In the genomic region with DNA sequence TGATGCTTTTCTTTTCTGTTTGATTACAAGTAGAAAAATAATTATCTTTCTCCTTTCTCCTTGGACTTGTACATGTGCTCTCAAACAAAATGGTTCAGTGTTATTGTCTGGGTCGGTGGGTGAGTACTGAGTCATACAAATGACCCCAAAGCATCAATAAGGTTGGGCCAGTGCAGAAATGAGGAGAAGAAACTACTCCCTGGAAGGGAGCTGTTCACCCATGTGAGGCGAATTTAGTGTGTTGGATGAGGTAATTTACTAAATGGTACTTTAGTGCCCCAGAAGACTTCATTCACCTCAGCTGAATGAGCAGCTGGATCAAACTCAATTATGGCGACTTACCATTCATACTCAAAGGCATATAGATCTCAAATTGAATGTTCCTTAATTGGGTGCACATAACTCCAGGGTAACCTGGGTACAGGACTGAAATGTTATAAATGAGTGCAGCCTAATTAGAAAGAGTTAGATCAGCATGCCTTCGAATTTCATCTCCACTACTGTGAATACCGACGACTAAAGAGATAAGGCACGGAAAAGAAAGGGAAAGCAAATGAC, we compare ENCODE assay signal across 21 mouse cellular contexts.
DNase-seq lines count a peak whose midpoint lies in the region; ATAC-seq lines count a peak whose summit lies in the region.
"Had no signal": no experiment of that assay in that cellular context is flagged by ENCODE, and none has a peak within 500 bp of the region (broad histone marks: within the 10 kb centered on the region; RNA-seq: fewer than 3 reads in every experiment).

No protein-coding gene starts in this region.

- no peak overlapping the region for H3K27ac ChIP-seq in neural tube, embryonic 12.5 days
- no peak overlapping the region for H3K27ac ChIP-seq in forebrain, embryonic 14.5 days (ENCODE audit: low read depth, low read length)
- H3K27ac ChIP-seq in hindbrain, embryonic 16.5 days (ENCODE audit: low read depth, low read length): no peak overlapping the region
- H3K27ac ChIP-seq: embryonic facial prominence, embryonic 15.5 days; heart, embryonic 13.5 days; layer of hippocampus, adult 2 months; macrophage had no signal

- peak; percentile 86 for ATAC-seq in neural tube, embryonic 12.5 days (ENCODE audit: low FRiP score, low read depth)
- peak; percentile 93 for ATAC-seq in forebrain, embryonic 14.5 days
- peak; percentile 83 for ATAC-seq in hindbrain, embryonic 16.5 days
- ATAC-seq: CD4-positive, CD25-positive, alpha-beta regulatory T cell, adult 4 months; intestine, embryonic 16.5 days had no signal

- 70% methylated on average over 7 of the region's 7 CpGs for WGBS in neural tube, embryonic 12.5 days
- WGBS in forebrain, embryonic 14.5 days: 4% methylated on average over 7 of the region's 7 CpGs
- WGBS in hindbrain, embryonic 16.5 days: 41% methylated on average over 7 of the region's 7 CpGs

- H3K4me1 ChIP-seq in neural tube, embryonic 12.5 days: no peaks in the 10 kb centered on the region
- 0 out of 2 replicates have a peak, but pooled peaks cover 3% of the 10 kb centered on the region for H3K4me1 ChIP-seq in forebrain, embryonic 14.5 days (ENCODE audit: control insufficient read depth, insufficient read depth, low read length)
- H3K4me1 ChIP-seq in hindbrain, embryonic 16.5 days (ENCODE audit: control insufficient read depth, insufficient read depth, low read depth, low read length): no peaks in the 10 kb centered on the region
- H3K4me1 ChIP-seq: embryonic facial prominence, embryonic 15.5 days; heart, embryonic 13.5 days had no signal

- no peak overlapping the region for H3K4me2 ChIP-seq in neural tube, embryonic 12.5 days (replicated peaks)
- no peak overlapping the region for H3K4me2 ChIP-seq in forebrain, embryonic 14.5 days (ENCODE audit: low read length)
- H3K4me2 ChIP-seq in hindbrain, embryonic 16.5 days (ENCODE audit: low read length): no peak overlapping the region
- H3K4me2 ChIP-seq: embryonic facial prominence, embryonic 15.5 days; heart, embryonic 13.5 days; liver, embryonic 11.5 days; lung, embryonic 14.5 days had no signal

- H3K4me3 ChIP-seq in neural tube, embryonic 12.5 days: no peak overlapping the region
- no peak overlapping the region for H3K4me3 ChIP-seq in forebrain, embryonic 14.5 days (ENCODE audit: low read depth, low read length)
- H3K4me3 ChIP-seq in hindbrain, embryonic 16.5 days (ENCODE audit: low read length): no peak overlapping the region
- H3K4me3 ChIP-seq: embryonic facial prominence, embryonic 15.5 days; heart, embryonic 13.5 days; layer of hippocampus, adult 2 months had no signal

- DNase-seq in neural tube, embryonic 10.5 days (ENCODE audit: extremely low spot score, low spot score): no peak
- DNase-seq in forebrain, embryonic 14.5 days (ENCODE audit: low spot score): peak; percentile 84
- DNase-seq in frontal cortex, postnatal 36 days (ENCODE audit: low spot score in 2 of 2): no peak
- DNase-seq in adrenal gland, adult 8-10 months: no peak
- no peak for DNase-seq in urinary bladder, postnatal 25 days (ENCODE audit: low spot score)
- DNase-seq: cerebellum, adult 11 months; cerebellum, postnatal 25 days; heart, adult 11 months; heart, postnatal 36 days; left cerebral cortex, postnatal 4 days; lung, embryonic 14.5 days had no signal

- H3K27me3 ChIP-seq in neural tube, embryonic 12.5 days (replicated peaks): no peaks in the 10 kb centered on the region
- no peaks in the 10 kb centered on the region for H3K27me3 ChIP-seq in forebrain, embryonic 14.5 days (replicated peaks; ENCODE audit: control insufficient read depth, insufficient read depth, low read length)
- H3K27me3 ChIP-seq in hindbrain, embryonic 16.5 days (replicated peaks; ENCODE audit: control insufficient read depth, insufficient read depth, low read length): no peaks in the 10 kb centered on the region
- H3K27me3 ChIP-seq: embryonic facial prominence, embryonic 15.5 days; heart, embryonic 13.5 days had no signal

- H3K9me3 ChIP-seq in neural tube, embryonic 12.5 days: no peaks in the 10 kb centered on the region
- H3K9me3 ChIP-seq in forebrain, embryonic 14.5 days (replicated peaks; ENCODE audit: control insufficient read depth, low read length): no peaks in the 10 kb centered on the region
- no peaks in the 10 kb centered on the region for H3K9me3 ChIP-seq in hindbrain, embryonic 16.5 days (ENCODE audit: control insufficient read depth, low read length)
- H3K9me3 ChIP-seq: embryonic facial prominence, embryonic 15.5 days; G1E; heart, embryonic 13.5 days had no signal

- no peaks in the 10 kb centered on the region for H3K36me3 ChIP-seq in neural tube, embryonic 12.5 days
- H3K36me3 ChIP-seq in forebrain, embryonic 14.5 days (ENCODE audit: control insufficient read depth, insufficient read depth, low read length): no peaks in the 10 kb centered on the region
- H3K36me3 ChIP-seq in hindbrain, embryonic 16.5 days (ENCODE audit: control insufficient read depth, insufficient read depth, low read length): no peaks in the 10 kb centered on the region
- H3K36me3 ChIP-seq: embryonic facial prominence, embryonic 15.5 days; G1E; heart, embryonic 13.5 days had no signal

- no peak overlapping the region for H3K9ac ChIP-seq in neural tube, embryonic 12.5 days
- no peak overlapping the region for H3K9ac ChIP-seq in forebrain, embryonic 14.5 days (ENCODE audit: low read length)
- no peak overlapping the region for H3K9ac ChIP-seq in hindbrain, embryonic 16.5 days (ENCODE audit: low read depth, low read length)
- H3K9ac ChIP-seq: embryonic facial prominence, embryonic 15.5 days; heart, embryonic 13.5 days; lung, embryonic 14.5 days had no signal
